Mouse (Mus musculus): ENCODE data around the gene Slc23a4. TPM values are rescaled to one million over a fixed set of nuclear protein-coding genes. Genes with fewer than 3 reads are reported as not detected.

Gene Slc23a4
- polyA plus RNA-seq, 1 experiment from 2014 or later, result 0.39 TPM

DNA sequence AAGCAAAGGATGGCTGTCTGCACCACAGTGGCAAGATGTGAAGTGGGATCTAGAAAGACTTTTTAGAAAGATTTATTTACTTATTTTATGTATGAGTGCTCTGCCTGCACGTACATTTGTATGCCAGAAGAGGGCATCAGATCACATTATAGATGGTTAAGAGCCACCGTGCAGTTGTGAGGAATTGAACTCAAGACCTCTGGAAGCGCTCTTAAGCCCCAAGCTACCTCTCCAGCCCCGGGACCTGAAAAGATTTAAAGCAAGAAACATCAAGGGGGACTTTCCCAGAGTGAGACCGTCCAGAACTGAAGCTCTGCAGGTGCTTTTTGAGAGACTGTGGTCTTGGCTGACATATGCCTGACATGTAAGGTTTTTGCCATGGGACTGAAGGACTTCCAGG is 51.5 kb downstream of the Slc23a4 start:
- H3K4me3 ChIP-seq, result no peak overlapping the region
- WGBS, result 75% methylated on average over 5 of the region's 5 CpGs
- peaks cover 10% of the 10 kb centered on the region for H3K4me1 ChIP-seq
- no peak overlapping the region for H3K4me2 ChIP-seq (replicated peaks)
- no peak overlapping the region for H3K27ac ChIP-seq
- H3K27me3 ChIP-seq, result no peaks in the 10 kb centered on the region
- no peaks in the 10 kb centered on the region for H3K36me3 ChIP-seq
- ATAC-seq (ENCODE audit: low FRiP score, low read depth), result no peak
- no peak overlapping the region for H3K9ac ChIP-seq
- H3K9me3 ChIP-seq, result no peaks in the 10 kb centered on the region

DNA sequence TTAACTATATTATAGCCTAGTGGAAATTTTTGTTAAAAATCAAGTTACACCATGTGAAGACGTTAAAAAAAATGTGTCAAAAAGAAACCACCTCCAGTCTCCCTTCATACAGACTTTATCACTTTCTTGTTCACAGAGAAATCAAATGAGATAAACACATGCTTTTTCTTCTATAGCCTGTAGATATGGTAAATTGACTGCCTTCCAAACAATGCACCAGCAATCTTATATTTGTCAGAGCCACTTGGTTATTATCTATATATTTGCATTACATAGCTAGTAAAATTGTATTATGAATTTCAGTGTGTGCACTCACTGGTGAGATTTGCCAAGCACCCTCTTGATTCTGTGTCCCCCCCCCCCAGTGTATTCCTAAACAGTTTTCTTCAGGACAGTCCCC is 55.6 kb downstream of the Slc23a4 start:
- Histone ChIP-seq H3K9me3 (no peaks in the 10 kb centered on the region), H3K27me3 (no peaks in the 10 kb centered on the region), H3K36me3 (no peaks in the 10 kb centered on the region), H3K9ac (no peak overlapping the region), H3K4me1 (no peaks in the 10 kb centered on the region), H3K4me3 (no peak overlapping the region), H3K27ac (no peak overlapping the region), H3K4me2 (replicated peaks) (no peak overlapping the region)
- 84% methylated on average over 1 of the region's 1 CpGs for WGBS
- ATAC-seq (ENCODE audit: low FRiP score, low read depth), result no peak

DNA sequence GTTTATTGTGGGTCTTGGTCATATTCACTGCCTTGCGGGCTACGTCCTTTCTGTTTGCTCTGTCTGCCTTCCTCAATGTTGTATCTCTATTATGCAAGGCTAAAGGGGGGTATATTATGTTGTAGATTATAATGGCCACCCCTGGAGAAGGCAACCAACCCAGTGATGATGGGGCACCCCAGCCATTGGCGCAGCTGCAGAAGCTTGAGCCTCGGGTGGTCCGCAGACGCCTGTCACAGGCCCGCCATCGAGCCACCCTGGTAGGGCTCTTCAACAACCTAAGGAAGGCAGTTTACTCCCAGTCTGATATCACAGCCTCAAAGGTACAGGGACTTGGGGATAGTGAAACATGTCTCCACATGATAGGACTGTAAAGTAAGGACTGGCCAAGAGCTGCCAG is 60.6 kb downstream of the Slc23a4 start:
- Histone ChIP-seq H3K27ac (no peak overlapping the region), H3K4me3 (no peak overlapping the region), H3K27me3 (no peaks in the 10 kb centered on the region), H3K9me3 (no peaks in the 10 kb centered on the region), H3K4me1 (peaks cover 4% of the 10 kb centered on the region; the same call in 1 of the 2 replicates), H3K36me3 (no peaks in the 10 kb centered on the region), H3K4me2 (replicated peaks) (no peak overlapping the region), H3K9ac (no peak overlapping the region)
- ATAC-seq (ENCODE audit: low FRiP score, low read depth), result no peak
- WGBS, result 92% methylated on average over 8 of the region's 8 CpGs

DNA sequence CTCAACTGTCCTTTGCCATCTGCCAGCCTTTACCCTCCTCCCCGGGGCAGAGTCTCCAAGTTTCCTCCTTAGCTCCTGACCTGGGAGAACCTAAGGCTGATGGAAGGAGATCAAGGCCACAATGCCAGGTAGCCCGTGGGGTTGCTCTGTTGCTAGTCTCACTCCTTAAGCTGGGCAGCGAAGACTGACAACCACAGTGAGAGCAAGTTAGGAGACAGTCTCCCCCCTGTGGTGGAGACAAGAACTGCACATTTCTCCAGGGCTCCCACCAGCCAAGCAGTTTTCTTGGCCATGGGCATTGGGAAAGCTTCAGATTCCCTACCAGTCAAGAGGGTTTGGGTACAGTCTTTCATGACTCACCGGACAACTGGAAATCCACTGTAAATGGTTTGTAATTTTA is 61.0 kb downstream of the Slc23a4 start:
- peaks cover 4% of the 10 kb centered on the region; the same call in 1 of the 2 replicates for H3K4me1 ChIP-seq
- H3K4me2 ChIP-seq (replicated peaks), result no peak overlapping the region
- no peak overlapping the region for H3K9ac ChIP-seq
- H3K9me3 ChIP-seq, result no peaks in the 10 kb centered on the region
- H3K27ac ChIP-seq, result no peak overlapping the region
- no peak for ATAC-seq (ENCODE audit: low FRiP score, low read depth)
- H3K27me3 ChIP-seq, result no peaks in the 10 kb centered on the region
- H3K36me3 ChIP-seq, result no peaks in the 10 kb centered on the region
- 43% methylated on average over 4 of the region's 4 CpGs for WGBS
- H3K4me3 ChIP-seq, result no peak overlapping the region

DNA sequence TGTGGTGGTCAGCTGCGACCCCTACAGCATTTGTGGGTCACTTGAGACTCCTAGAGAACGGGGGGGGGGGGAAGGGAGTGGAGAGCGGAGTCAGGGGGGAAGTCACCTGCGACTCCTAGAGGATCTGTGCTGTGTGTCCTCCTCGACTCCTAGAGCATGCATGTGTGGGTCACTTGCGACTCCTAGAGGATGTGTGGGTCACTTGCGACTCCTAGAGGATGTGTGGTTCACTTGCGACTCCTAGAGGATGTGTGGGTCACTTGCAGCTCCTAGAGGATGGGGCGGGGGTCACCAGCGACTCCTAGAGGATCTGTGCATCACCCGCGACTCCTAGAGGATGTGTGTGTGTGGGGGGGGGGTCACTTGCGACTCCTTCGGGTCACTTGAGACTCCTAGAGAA is 66.3 kb downstream of the Slc23a4 start:
- Histone ChIP-seq H3K27me3 (no peaks in the 10 kb centered on the region), H3K9me3 (no peaks in the 10 kb centered on the region), H3K9ac (no peak overlapping the region), H3K4me1 (peaks cover 10% of the 10 kb centered on the region; the same call in 1 of the 2 replicates), H3K4me2 (replicated peaks) (no peak overlapping the region), H3K4me3 (no peak overlapping the region), H3K36me3 (no peaks in the 10 kb centered on the region), H3K27ac (no peak overlapping the region)
- ATAC-seq (ENCODE audit: low FRiP score, low read depth), result no peak
- 60% methylated on average over 14 of the region's 14 CpGs for WGBS

DNA sequence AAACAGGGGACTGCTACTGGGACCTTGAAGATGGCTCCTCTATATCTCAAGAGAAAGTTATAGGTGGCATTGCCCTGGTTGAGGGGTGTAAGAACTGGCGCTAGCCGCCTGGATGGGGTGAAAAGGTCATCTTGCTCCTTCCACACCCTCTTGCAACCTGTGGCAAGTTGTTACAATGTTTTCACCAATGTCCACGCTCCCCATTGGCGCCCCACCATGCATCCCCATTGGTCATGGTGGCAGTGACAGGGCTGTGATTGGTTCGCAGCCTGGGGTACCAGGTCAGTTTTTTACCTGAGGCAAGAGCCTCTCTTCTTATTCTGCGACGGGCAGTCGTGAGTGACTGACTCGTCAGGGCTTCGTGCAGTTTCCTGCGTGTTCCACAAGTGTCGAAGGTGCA is 67.6 kb downstream of the Slc23a4 start:
- peaks cover 12% of the 10 kb centered on the region; the same call in 1 of the 2 replicates for H3K4me1 ChIP-seq
- H3K4me3 ChIP-seq, result no peak overlapping the region
- no peak overlapping the region for H3K4me2 ChIP-seq (replicated peaks)
- H3K27ac ChIP-seq, result no peak overlapping the region
- H3K27me3 ChIP-seq, result no peaks in the 10 kb centered on the region
- no peaks in the 10 kb centered on the region for H3K9me3 ChIP-seq
- ATAC-seq (ENCODE audit: low FRiP score, low read depth), result no peak
- whole genome bisulfite sequencing, result 93% methylated on average over 12 of the region's 12 CpGs
- no peaks in the 10 kb centered on the region for H3K36me3 ChIP-seq
- H3K9ac ChIP-seq, result no peak overlapping the region

DNA sequence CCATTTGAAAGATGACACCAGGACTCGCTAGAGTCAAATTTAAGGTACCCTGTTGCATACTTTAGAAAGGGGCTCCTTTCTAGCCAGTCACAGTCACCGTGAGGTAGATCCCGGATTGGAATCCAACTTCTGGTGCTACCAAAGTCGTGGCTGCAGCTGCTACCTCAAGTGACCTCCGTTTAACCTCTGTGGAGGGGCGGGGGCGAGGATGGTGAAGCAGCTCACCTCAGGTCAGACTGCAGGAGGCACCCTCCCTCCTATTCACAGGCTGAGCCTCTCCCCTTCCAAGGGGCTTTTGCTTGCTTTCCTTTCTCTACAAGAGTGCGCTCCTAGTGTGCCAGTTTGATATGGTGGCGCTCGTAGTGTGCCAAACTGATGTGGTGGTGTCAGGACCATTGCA is 68.2 kb downstream of the Slc23a4 start, which contains the start of gene Stra8:
Gene Stra8, plus strand, starts transcription at position 208 of the 400 bp plus-strand sequence.
- H3K9ac ChIP-seq, result no peak within 1 kb of the TSS
- no peaks in the 10 kb centered on the region for H3K9me3 ChIP-seq
- H3K4me2 ChIP-seq (replicated peaks), result no peak within 1 kb of the TSS
- WGBS, result 40% methylated on average over 10 of the region's 10 CpGs
- ATAC-seq (ENCODE audit: low FRiP score, low read depth), result no peak
- H3K4me1 ChIP-seq, result 0 out of 2 replicates have a peak, but pooled peaks cover 9% of the 10 kb centered on the region
- H3K4me3 ChIP-seq, result no peak within 1 kb of the TSS
- H3K36me3 ChIP-seq, result no peaks in the 10 kb centered on the region
- no peak within 1 kb of the TSS for H3K27ac ChIP-seq
- no peaks in the 10 kb centered on the region for H3K27me3 ChIP-seq

DNA sequence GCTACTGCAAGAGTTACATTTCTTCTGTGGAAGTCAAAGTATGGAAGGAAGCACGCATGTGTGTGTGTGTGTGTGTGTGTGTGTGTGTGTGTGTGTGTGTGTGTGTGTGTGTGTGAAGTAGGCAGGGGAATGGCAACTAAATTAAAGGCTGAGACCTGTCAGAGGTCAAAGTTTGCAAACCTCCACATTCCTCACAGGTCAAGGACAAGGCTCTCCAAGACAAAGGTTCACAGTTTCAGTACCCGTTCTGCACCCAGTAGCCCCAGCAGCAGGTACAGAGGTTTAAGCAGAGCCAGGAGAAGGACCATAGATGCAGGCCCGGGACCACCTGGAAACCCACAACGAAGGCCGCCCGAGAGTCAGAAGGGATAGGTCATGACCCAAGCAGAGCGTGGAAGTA is 69.1 kb downstream of the Slc23a4 start:
- no peak for ATAC-seq (ENCODE audit: low FRiP score, low read depth)
- Histone ChIP-seq H3K27me3 (no peaks in the 10 kb centered on the region), H3K4me3 (no peak overlapping the region), H3K9me3 (no peaks in the 10 kb centered on the region), H3K27ac (no peak overlapping the region), H3K9ac (no peak overlapping the region), H3K36me3 (no peaks in the 10 kb centered on the region), H3K4me2 (replicated peaks) (no peak overlapping the region), H3K4me1 (0 out of 2 replicates have a peak, but pooled peaks cover 9% of the 10 kb centered on the region)
- 52% methylated on average over 7 of the region's 7 CpGs for WGBS

DNA sequence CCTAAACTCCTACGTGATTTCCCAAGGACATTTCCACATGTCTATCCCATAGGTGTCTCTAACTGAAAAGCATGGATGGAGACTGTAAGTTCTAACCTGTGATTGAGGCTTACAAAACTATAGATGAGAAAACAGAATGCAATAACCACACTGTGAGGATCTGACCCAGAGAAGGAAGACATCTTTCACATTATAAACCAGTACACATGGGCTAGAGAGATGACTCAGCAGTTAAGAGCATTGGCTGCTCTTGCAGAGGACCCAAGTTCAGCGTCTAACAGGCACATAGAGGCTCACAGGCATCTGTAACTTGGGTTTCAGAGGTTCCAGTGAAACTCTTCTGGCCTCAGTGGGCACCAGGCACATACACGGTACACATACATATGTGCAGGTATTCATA is 73.7 kb downstream of the Slc23a4 start:
- no peak for ATAC-seq (ENCODE audit: low FRiP score, low read depth)
- 85% methylated on average over 3 of the region's 3 CpGs for WGBS
- H3K9ac ChIP-seq, result no peak overlapping the region
- H3K36me3 ChIP-seq, result no peaks in the 10 kb centered on the region
- H3K27ac ChIP-seq, result no peak overlapping the region
- no peaks in the 10 kb centered on the region for H3K27me3 ChIP-seq
- H3K9me3 ChIP-seq, result no peaks in the 10 kb centered on the region
- H3K4me2 ChIP-seq (replicated peaks), result no peak overlapping the region
- H3K4me1 ChIP-seq, result peaks cover 13% of the 10 kb centered on the region
- H3K4me3 ChIP-seq, result no peak overlapping the region

DNA sequence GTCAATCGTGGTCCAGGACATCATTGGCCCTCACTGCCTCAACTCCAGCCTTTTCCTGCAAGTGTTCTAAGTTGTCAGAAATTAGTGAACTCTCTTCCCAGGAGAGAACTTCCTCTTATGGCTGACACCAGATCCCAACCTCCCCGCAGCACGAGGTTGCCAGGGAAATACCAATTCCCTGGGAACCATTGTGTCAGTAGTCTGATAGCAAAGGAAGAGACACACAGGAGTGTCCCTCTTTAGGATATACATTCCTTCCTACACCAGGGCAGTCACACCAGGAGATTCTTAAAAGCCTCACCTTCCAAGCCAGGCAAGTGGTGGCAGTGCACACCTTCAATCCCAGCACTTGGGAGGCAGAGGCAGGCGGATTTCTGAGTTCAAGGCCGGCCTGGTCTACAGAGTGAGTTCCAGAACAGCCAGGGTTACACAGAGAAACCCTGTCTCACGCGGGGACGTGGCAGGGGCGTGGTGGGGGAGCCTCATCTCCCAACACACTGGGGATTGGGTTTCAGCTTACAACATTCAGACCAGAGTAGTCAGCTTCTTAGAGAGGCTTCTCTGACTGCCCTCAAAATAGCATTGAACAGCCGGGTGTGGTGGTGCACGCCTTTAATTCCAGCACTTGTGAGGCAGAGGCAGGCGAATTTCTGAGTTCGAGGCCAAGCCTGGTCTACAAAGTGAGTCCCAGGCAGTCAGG is 74.7 kb downstream of the Slc23a4 start:
- H3K9ac ChIP-seq, result no peak overlapping the region
- no peak overlapping the region for H3K27ac ChIP-seq
- no peaks in the 10 kb centered on the region for H3K9me3 ChIP-seq
- H3K4me2 ChIP-seq (replicated peaks), result no peak overlapping the region
- H3K36me3 ChIP-seq, result no peaks in the 10 kb centered on the region
- no peak for ATAC-seq (ENCODE audit: low FRiP score, low read depth)
- H3K4me3 ChIP-seq, result no peak overlapping the region
- no peaks in the 10 kb centered on the region for H3K27me3 ChIP-seq
- WGBS, result 84% methylated on average over 13 of the region's 13 CpGs
- H3K4me1 ChIP-seq, result peaks cover 19% of the 10 kb centered on the region

DNA sequence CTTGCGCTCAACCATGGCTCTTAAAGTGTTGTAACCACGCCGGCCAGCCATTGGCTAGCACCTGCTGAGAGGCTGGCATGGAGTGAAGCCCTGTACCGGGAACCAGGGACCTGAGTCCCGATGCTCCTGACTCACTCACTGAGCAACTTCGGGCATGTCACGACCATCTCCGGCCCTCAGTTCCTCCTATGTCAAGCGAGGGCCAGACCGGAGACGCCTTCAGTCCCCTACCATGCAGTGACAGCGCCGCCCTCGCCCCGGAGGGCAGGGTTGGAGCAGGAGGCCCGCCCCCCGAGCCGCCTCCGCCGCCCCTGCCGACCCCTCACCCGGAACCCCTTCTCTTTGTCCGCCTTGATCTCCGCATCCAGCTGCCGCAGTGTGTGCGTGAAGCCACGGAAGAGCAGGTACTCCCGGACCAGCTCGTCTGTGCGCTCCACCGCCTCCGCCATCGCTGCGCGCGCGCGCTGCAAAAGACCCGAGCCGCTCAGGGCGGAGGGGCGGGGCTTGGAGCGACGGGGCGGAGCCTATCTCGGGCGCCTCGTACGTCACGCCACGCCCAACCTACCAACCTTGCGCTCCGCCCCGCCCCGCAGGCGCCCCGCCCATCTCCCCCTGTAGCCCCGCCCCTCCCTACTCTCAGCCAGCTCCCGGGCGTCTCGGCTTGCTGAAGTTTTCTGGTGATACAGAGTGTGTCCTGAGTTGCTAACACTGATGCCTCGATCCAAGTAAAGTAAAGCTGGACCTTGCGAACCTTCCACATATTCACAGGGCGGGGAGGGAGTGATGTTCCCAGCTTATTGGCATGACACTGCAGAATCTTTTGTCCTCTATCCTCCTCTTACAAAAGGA is 77.6 kb downstream of the Slc23a4 start, which contains the start of gene Wdr91:
Gene Wdr91, minus strand, starts transcription at position 506 of the 849 bp plus-strand sequence.
- Histone ChIP-seq H3K27ac (peak within 1 kb of the TSS; percentile 78; the same call in 1 of the 2 replicates), H3K27me3 (no peaks in the 10 kb centered on the region), H3K4me2 (replicated peaks) (peak within 1 kb of the TSS; percentile 72), H3K4me1 (peaks cover 13% of the 10 kb centered on the region), H3K4me3 (peak within 1 kb of the TSS; percentile 76), H3K9me3 (no peaks in the 10 kb centered on the region), H3K9ac (peak within 1 kb of the TSS; percentile 73), H3K36me3 (peaks cover 25% of the 10 kb centered on the region)
- peak; percentile 91 for ATAC-seq (ENCODE audit: low FRiP score, low read depth)
- under 1% methylated on average over 62 of the region's 64 CpGs for WGBS

DNA sequence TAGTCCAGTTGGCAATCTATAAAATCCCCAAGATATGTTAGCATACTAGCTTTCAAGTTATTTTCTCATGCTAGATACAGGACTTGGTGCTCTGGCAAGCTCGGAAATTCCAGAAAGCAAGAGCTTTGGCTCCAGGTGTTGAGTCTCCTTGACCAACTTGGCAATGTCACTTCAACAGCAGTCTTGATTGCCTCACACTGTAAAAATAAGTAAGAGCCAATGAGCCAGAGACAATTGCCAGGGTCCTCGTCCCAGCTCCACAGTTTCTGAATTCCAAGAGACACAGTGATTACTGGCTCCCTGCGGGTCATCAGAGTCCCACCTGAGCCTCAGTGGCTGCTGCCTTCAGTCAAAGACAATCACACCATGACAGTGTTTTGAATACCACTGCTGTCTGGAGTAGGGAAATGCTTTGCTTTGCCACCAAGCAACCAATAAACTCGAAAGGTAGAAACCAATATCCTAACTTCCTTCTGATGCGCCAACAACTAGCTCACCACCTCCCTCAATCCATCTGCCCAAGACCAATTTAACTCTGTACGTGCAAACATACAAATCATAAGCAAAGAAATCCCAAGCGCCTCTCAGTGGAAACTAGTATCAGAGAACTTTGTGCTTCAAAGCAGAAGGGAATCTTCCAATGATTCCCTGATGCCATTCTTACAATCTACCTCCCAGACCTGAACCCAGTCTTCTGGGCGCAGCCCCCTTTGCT is 78.4 kb downstream of the Slc23a4 start:
- Histone ChIP-seq H3K9ac (peak overlapping the region; percentile 73), H3K9me3 (no peaks in the 10 kb centered on the region), H3K27me3 (no peaks in the 10 kb centered on the region), H3K4me3 (peak overlapping the region; percentile 76), H3K36me3 (peaks cover 32% of the 10 kb centered on the region), H3K27ac (no peak overlapping the region), H3K4me1 (peaks cover 13% of the 10 kb centered on the region), H3K4me2 (replicated peaks) (peak overlapping the region; percentile 72)
- WGBS, result 51% methylated on average over 8 of the region's 8 CpGs
- no peak for ATAC-seq (ENCODE audit: low FRiP score, low read depth)

Measured in limb, embryonic 13.5 days (tissue).